Mouse (Mus musculus) kidney, adult 2 months (tissue): Measurements from ENCODE around the gene Mef2c.

Source experiments
- CTCF ChIP-seq: fragments of 200-500 bp; conservative IDR thresholded peaks from 2 replicates; pipeline ENCODE4 v1.5.1; 2011; ENCODE audit warnings: low read depth, mild to moderate bottlenecking, control low read depth, low read length, moderate library complexity, mixed read lengths; ENCODE audit not compliant: insufficient read depth, insufficient read length
- POLR2A ChIP-seq: fragments of 200-500 bp; IDR thresholded peaks from one replicate; pipeline ENCODE4 v1.6.1; 2011; ENCODE audit warnings: low read depth, low read length, control low read depth

DNA sequence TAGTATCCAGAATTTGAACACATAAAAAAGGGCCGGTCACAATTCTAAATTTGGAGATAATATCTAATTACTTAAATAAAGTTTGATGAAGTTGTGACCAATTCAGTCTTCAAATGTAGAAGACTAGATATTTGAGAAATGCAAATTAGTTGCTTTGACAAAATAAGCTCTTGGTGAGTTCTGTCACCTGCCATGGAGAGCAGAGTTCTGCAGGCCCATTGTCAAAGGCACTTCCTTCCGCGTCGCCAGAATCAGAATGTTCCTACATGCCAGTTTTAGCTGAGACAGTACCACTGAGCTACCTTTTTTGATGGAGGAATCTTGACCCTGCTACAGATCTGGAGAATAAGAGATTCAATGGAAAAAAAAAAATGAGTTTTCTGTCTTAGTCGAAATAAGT, 77.0 kb downstream of the Mef2c start:
- no peak for TF ChIP-seq CTCF
- TF ChIP-seq POLR2A, result no peak
